Mouse (Mus musculus) gastrocnemius, adult 2 months (tissue): ENCODE data around the gene Zfp445. TPM values are rescaled to one million over a fixed set of nuclear protein-coding genes. Genes with fewer than 3 reads are reported as not detected.

Experiments used
- DNase-seq: peaks from one replicate; pipeline ENCODE4 v3.0.0; 2022
- H3K27ac ChIP-seq: fragments of 200-600 bp; 2 replicates; pipeline ENCODE4 v1.8.1; 2022; ENCODE audit warnings: mild to moderate bottlenecking
- H3K4me3 ChIP-seq: fragments of 200-600 bp; 2 replicates; pipeline ENCODE4 v1.8.1; 2022; ENCODE audit warnings: mild to moderate bottlenecking, moderate library complexity
- CTCF ChIP-seq: fragments of 200-600 bp; IDR thresholded peaks from 2 replicates; pipeline ENCODE4 v1.8.1; 2022; ENCODE audit warnings: antibody characterized with exemption, mild to moderate bottlenecking, moderate library complexity
- intact Hi-C: fragments of 180-260 bp; cut with DNase I; formaldehyde crosslinking; loops from one replicate; pipeline ENCODE4 v1.15.1; 2025
- long read RNA-seq, 2 experiments: library from polyadenylated mRNA; stranded (forward); transcript quantifications; one replicate each; pipeline ENCODE4 v2.0.0; 2021
- total RNA-seq, 2 experiments: library from RNA; stranded (reverse); gene quantifications; 2 replicates each; pipeline ENCODE4 v1.2.3; 2021

Zfp445 gene
- total RNA-seq = 10 to 100 TPM; 39.0 to 39.5 TPM
- long read RNA-seq, experiment 1, partial matches to known transcripts = 1 of 14 reads
- long read RNA-seq, experiment 1, other reads (novel, unspliced or antisense) = 13 of 14 reads
- long read RNA-seq, experiment 2, partial matches to known transcripts = 0 of 8 reads
- long read RNA-seq, experiment 2, other reads (novel, unspliced or antisense) = 8 of 8 reads

DNA sequence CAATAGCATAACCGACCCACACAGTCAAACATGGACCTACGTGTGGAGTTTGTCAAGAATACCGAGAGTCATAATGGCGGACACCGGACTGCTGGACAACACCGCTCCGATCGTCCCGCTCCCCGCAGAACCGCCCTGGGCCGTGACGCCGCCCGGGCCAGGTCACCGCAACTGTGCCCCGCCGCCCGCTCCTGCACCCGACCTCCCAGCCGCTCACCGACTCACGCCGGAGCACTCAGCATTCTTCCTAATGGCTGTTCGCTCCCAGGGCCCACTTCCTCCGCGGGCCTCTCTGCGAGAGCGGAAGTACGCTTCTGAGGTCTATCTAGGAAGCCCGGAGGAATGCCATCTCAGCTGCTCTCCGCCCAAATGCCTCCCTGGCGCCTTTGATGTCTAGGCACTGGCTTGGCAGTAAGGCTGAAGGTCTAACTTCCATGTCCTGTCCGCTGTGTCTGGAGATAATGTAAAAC lies at the start of gene Zfp445:
Gene Zfp445, minus strand, starts transcription at position 310 of the 470 bp plus-strand sequence.
- peak; percentile 82 for DNase-seq
- peak within 1 kb of the TSS; percentile 88 for H3K4me3 ChIP-seq
- peak within 1 kb of the TSS; percentile 96 for H3K27ac ChIP-seq
- intact Hi-C loops = loop anchor here (2.0 to 10.0 kb wide), 3 partner anchors 21 to 249 kb away; partner anchors contain the start of genes Exosc7, Zdhhc3 and Zfp105
- no peak for TF ChIP-seq CTCF

DNA sequence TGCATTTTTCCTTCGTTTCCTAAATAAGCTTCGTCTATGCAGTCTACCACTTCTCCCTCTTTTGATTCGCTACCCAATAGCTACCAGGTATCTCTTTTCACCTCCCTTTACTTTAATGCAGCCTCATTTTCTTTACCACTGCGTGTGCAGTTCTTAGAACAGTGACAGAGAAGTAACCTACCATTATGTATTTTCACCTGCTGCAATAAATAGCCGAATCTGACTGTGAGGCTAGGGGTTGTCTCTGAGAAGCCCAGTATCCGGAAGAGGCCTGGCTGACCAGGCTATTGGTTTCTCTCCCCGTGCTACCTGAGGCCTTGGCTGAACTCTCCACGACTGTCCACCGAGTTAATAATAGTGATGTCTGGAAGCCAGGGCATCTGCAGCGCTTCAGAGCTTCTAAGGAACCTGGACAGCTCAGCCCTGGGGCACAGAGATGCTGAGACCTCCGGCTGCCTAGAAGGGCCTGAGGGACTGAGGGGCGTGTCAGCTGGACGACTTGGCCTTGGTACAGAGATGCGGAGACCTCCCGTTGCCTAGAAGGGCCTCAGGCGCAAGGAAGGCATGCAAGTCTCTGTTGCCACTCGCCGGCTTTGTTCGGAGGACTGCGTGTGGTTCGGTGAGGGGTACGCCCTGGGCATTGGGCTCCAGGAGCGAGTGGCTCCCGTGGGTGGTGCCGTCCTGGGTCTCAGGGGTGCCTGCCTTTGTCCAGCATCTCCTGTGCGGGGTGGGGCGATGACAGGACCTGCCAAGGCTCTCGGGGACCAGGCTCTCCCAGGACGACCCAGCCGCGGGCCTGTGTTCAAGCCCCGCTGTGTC lies 37.1 kb upstream of the Zfp445 start:
- H3K4me3 ChIP-seq = peak overlapping the region; percentile 75
- intact Hi-C loops = no loop called here
- peak; percentile 51 for DNase-seq

DNA sequence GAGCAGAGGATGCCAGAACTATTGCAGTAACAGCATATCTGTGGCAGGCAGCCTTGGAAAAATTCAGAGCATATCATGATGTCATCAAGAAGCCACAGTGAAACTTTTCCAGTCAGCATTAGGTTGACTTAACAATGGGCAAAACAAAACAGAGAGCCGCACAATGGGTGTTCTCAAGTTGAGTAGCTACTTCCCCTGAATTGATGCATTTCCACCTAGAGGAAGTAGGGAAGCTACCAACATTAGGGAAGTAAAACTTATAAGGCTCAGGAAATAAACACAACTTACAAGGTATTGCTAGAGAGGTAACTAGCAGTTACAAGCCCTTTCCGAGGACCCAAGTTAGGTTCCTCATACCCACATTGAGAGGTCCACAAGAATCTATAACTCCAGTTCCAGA lies 35.2 kb upstream of the Zfp445 start:
- DNase-seq = no peak
- Histone ChIP-seq H3K27ac (no peak overlapping the region), H3K4me3 (no peak overlapping the region)
- intact Hi-C loops = no loop called here
- no peak for TF ChIP-seq CTCF

More for the DNA sequence above, 37.1 kb upstream of the Zfp445 start:
- H3K27ac ChIP-seq = peak overlapping the region; percentile 49; the same call in 1 of the 2 replicates
- TF ChIP-seq CTCF = no peak

DNA sequence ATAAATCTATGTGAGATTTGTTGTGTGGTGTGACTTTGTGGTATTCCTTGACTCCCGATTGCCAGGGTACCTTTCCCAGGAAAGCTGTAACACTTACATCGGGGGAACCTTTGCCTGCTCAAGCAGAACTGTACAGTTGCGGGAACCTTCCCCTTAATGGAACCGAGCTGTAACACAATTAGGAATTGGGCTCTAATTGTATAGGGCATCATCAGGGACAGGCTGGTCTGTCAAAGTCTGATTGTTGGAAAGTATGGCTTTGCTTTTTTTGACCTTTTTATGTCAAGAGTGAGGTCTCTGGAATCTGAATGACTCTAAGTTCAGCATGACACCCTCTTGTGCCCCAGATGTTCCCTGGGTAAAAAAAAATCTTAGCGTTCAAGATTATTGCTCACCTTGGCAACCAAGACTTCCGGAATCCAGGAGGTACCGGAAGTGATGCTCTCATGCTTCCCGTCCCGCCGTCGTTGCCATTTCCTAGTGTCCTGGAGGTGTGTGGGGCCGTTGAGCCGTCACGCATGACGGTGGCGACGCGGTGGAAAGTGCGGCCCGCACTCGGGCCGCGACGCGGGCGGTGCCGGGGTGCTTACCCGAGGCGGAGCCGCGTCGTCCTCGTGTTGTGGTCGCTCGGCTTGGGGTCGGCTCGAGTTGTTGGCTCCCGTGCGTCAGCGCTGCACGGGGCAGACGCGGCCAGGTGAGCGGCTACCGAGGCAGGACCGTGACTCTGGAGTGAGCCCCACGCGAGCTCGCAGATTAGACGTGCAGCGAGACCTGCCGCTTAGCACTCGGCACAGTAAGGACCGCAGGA lies 20.8 kb upstream of the Zfp445 start:
- peak overlapping the region; percentile 86 for H3K27ac ChIP-seq
- peak; percentile 73 for DNase-seq
- intact Hi-C loops = loop anchor here (2.0 to 5.0 kb wide), 2 partner anchors 20 to 61 kb away; partner anchors contain the start of gene Zfp445
- H3K4me3 ChIP-seq = peak overlapping the region; percentile 98
- no peak for TF ChIP-seq CTCF

DNA sequence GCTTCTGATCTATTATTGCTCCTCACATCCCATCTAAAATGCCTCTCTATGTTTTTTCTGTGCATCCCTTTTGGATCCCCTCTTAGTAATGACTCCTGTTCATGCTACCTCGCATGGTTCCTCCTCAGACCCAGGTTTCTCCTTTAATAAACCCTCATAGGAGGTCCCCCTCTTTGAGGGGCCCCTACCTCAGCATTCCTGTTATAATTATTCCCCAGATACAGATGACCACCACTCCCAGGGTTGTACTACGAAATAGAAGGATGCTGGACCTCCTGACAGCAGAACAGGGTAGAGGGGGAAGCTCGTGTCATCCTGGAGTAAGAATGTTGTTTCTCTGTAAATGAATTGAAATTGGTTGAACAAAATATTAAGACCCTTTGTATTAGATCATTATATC lies 19.6 kb upstream of the Zfp445 start, which contains the start of gene Zkscan7:
Gene Zkscan7, plus strand, starts transcription at position 301 of the 400 bp plus-strand sequence.
- intact Hi-C loops = loop anchor here (5.0 kb wide), 1 partner anchor 62 kb away; no protein-coding TSS in a partner anchor
- no peak for TF ChIP-seq CTCF
- DNase-seq = no peak
- Histone ChIP-seq H3K27ac (peak within 1 kb of the TSS; percentile 86), H3K4me3 (peak within 1 kb of the TSS; percentile 98)

DNA sequence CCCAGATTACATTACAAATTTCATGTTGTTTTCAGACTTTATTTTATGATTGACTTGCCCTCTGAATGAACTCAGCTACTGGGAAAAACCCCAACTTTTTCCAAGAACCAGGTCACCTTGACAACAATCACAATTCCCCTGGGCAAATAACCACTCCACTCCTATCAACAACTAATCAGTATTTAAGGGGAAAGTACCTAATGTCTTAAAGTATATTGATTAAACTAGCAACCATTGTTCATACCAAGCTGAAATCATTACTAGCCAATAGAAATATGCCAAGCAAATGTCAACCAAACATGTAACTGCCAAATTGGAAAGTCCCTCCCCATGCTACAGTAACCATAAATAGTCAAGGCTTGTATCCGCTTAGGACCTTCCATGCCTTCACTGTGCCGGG lies 9.3 kb upstream of the Zfp445 start:
- no peak for TF ChIP-seq CTCF
- no peak overlapping the region for H3K4me3 ChIP-seq
- intact Hi-C loops = no loop called here

DNA sequence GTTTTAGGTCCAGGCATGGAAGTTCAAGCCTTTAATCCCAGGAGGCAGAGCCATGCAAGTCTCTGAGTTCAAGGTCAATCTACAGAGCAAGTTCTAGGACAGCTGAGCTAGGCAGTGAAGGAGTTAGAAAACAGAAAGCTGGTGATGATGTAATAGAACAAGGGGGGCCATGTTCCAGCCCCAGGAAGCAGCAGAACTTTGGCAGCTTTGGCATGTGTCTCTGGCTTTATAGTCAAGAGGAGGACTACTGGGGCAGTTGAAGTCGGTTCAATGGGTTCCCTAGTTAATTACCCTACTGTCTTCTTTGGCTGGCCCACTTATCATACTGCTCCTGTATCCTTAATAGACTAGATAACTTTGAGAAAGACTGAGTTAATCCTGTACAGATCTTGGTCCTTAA lies 8.8 kb upstream of the Zfp445 start:
- no peak for TF ChIP-seq CTCF
- intact Hi-C loops = no loop called here
- H3K27ac ChIP-seq = no peak overlapping the region

More for the DNA sequence above, 9.3 kb upstream of the Zfp445 start:
- no peak for DNase-seq
- H3K27ac ChIP-seq = no peak overlapping the region

DNA sequence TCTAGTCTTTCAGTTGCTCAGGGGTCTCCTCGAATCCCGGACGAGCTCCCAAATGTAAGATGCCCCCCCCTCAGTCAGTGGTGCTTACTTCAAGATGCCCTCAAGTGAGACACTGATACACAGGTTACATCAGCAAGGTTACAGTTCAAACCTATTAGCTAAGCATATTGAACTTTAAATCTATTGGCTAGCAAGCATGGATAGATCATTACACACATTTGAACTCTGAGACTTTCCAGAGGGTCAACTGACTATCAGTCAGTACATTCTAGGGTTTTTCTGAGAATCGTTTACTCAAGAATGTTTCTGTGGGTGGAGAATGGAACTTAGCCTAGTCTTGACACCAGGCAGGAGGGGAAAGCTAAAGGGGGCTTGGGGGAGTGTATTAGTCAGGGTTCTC lies 6.8 kb upstream of the Zfp445 start:
- no peak for DNase-seq
- intact Hi-C loops = no loop called here
- no peak overlapping the region for H3K4me3 ChIP-seq
- no peak overlapping the region for H3K27ac ChIP-seq
- TF ChIP-seq CTCF = no peak

More for the DNA sequence above, 8.8 kb upstream of the Zfp445 start:
- H3K4me3 ChIP-seq = no peak overlapping the region
- no peak for DNase-seq

DNA sequence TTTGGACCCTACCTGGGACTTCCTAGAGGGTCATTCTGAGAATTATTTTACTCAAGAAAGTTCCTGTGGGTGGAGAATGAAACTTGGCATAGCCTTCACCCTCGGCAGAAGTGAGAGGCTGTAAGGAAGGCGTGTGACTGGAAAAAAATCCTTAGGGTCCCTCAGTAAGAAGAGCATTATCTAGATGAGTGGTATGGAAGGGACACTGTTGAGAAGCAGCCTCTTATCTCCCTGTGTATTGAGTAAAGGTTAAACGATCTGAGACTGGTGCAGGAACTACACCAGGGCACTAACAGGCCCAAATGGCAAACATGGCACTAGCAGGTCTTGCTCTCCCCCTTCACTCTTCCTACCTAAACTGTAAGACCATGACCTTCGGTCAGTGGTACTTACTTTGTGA lies 386 bp upstream of the Zfp445 start:
- TF ChIP-seq CTCF = no peak
- Histone ChIP-seq H3K27ac (peak overlapping the region; percentile 96), H3K4me3 (peak overlapping the region; percentile 88)
- intact Hi-C loops = loop anchor here (2.0 to 10.0 kb wide), 3 partner anchors 21 to 249 kb away; partner anchors contain the start of genes Exosc7, Zdhhc3 and Zfp105
- DNase-seq = no peak

DNA sequence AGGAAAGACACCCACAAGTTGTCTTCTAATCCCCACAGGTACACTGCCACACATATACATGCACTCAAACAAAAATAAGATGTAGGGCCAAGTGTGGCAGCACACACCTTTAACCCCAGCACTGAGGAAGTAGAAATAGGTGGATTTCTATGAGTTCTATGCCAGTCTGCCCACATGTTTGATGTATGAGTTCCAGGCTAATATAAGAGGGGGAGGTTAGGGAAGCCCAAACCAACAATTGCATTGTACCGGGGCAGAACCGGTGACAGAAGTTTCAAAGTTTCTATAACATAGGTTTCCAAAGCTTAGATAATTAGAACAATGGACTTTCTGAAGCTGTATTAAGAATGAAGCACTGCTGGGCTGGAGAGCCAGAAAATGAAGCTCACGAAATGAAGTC lies 958 bp downstream of the Zfp445 start:
- no peak for DNase-seq
- peak overlapping the region; percentile 96; the same call in 1 of the 2 replicates for H3K27ac ChIP-seq
- no peak for TF ChIP-seq CTCF
- peak overlapping the region; percentile 88 for H3K4me3 ChIP-seq
- intact Hi-C loops = loop anchor here (5.0 to 10.0 kb wide), 2 partner anchors 53 to 250 kb away; partner anchors contain the start of genes Exosc7 and Zdhhc3

DNA sequence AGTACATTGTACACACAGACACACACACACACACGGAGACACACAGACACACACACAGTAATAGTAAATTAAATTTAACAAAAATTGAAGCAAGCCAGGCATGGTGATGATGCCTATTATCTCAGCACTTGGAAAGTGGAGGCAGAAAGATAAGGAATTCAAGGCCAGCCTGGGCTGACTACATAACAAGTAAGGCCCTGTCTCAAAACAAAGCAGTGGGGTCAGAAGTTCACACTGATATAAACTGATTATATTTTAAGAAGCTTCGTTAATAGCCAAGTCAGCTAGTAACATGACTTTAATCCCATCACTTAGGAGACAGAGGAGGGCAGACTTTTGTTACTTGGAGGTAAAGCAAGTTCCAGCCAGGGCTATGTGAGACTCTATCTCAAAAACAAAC lies 2.1 kb downstream of the Zfp445 start:
- no peak overlapping the region for H3K27ac ChIP-seq
- intact Hi-C loops = loop anchor here (5.0 to 10.0 kb wide), 2 partner anchors 51 to 251 kb away; partner anchors contain the start of genes Exosc7 and Zdhhc3
- H3K4me3 ChIP-seq = no peak overlapping the region
- DNase-seq = no peak
- TF ChIP-seq CTCF = no peak

DNA sequence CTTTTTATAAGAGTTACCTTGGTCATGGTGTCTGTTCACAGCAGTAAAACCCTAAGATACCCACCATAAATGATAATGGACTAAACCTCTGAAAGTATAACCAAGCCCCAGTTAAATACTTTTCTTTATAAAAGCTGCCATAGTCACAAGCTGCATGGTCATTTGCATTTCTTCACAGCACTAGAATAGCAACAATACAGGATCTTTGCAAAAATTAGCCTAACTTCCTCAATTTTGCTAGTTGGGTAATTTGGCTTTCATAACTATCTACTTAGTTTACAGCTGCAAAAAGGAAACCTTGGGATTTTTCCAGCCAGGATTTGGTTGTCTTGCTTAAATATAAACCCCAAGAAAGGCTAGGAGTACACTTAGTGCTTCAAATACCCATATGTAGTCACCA lies 5.1 kb downstream of the Zfp445 start:
- no peak for TF ChIP-seq CTCF
- intact Hi-C loops = loop anchor here (5.0 to 10.0 kb wide), 2 partner anchors 48 to 254 kb away; partner anchors contain the start of genes Exosc7 and Zdhhc3
- no peak for DNase-seq
- no peak overlapping the region for H3K27ac ChIP-seq
- H3K4me3 ChIP-seq = no peak overlapping the region
